Mouse (Mus musculus) MEL (cell line): ENCODE results near the gene Cadm4. TPM values are rescaled to one million over a fixed set of nuclear protein-coding genes. Genes with fewer than 3 reads are reported as not detected.
A peak's percentile ranks its signal among the peaks of the same experiment; 100 is the strongest.

Source experiments
- DNase-seq: peaks from one replicate; pipeline ENCODE4 v3.0.0; 2011; ENCODE audit warnings: low read depth, low spot score
- H3K27ac ChIP-seq: 2 replicates; pipeline ENCODE4 v1.5.1; 2012; ENCODE audit warnings: low read depth, mild to moderate bottlenecking, control low read depth, low read length, moderate library complexity; ENCODE audit not compliant: control insufficient read depth
- H3K27me3 ChIP-seq, 2 experiments: fragments of 150-350 bp in 1 of 2; sonication (generic) in 1 of 2; 2 replicates each; pipeline ENCODE4 v1.6.1; 2012; ENCODE audit warnings: low read length in 2 of 2, mild to moderate bottlenecking in 2 of 2, improper control_type of control experiment in 1 of 2, moderate library complexity in 1 of 2; ENCODE audit not compliant: insufficient read depth in 2 of 2, control insufficient read depth in 1 of 2
- H3K36me3 ChIP-seq, 2 experiments: 2 replicates each; pipeline ENCODE4 v1.6.1; 2012 to 2014; ENCODE audit warnings: low read length in 2 of 2, improper control_type of control experiment in 1 of 2, inconsistent platforms in 1 of 2, mild to moderate bottlenecking in 1 of 2; ENCODE audit not compliant: insufficient read depth in 2 of 2, control insufficient read depth in 1 of 2
- H3K4me1 ChIP-seq, 2 experiments: fragments of 150-350 bp in 1 of 2; sonication (generic) in 1 of 2; 2 replicates each; pipeline ENCODE4 v1.6.1; 2012; ENCODE audit warnings: low read length in 2 of 2, improper control_type of control experiment in 1 of 2, mild to moderate bottlenecking in 1 of 2; ENCODE audit not compliant: insufficient read depth in 2 of 2, control insufficient read depth in 1 of 2
- H3K4me3 ChIP-seq, 2 experiments: fragments of 150-350 bp in 1 of 2; sonication (generic) in 1 of 2; 2 replicates each; pipeline ENCODE4 v1.5.1; 2012; ENCODE audit warnings: low read depth in 2 of 2, low read length in 2 of 2, mild to moderate bottlenecking in 2 of 2, moderate library complexity in 2 of 2, control low read depth in 1 of 2, improper control_type of control experiment in 1 of 2; ENCODE audit not compliant: control insufficient read depth in 1 of 2, insufficient read depth in 1 of 2
- H3K79me2 ChIP-seq: 2 replicates; pipeline ENCODE4 v1.6.1; 2012; ENCODE audit warnings: mild to moderate bottlenecking, low read length, moderate library complexity; ENCODE audit not compliant: control insufficient read depth, poor library complexity, insufficient read depth
- H3K9ac ChIP-seq: 2 replicates; pipeline ENCODE4 v1.6.1; 2012; ENCODE audit warnings: low read depth, mild to moderate bottlenecking, control low read depth, low read length, moderate library complexity; ENCODE audit not compliant: control insufficient read depth, poor library complexity, severe bottlenecking
- H3K9me3 ChIP-seq: fragments of 150-350 bp; sonication (generic); replicated peaks from 2 replicates; pipeline ENCODE4 v1.6.1; 2012; ENCODE audit warnings: mild to moderate bottlenecking, low read length, improper control_type of control experiment, moderate library complexity; ENCODE audit not compliant: insufficient read depth
- CTCF ChIP-seq, 3 experiments: IDR thresholded peaks in 2 of 3; conservative IDR thresholded peaks in 1 of 3; 2 replicates each; pipeline ENCODE4 v1.5.1; 2011 to 2012; ENCODE audit warnings: low read length in 3 of 3, low read depth in 2 of 3, mild to moderate bottlenecking in 2 of 3, improper control_type of control experiment in 1 of 3, inconsistent platforms in 1 of 3, mixed read lengths in 1 of 3, moderate library complexity in 1 of 3; ENCODE audit not compliant: control insufficient read depth in 1 of 3, insufficient read depth in 1 of 3, poor library complexity in 1 of 3, severe bottlenecking in 1 of 3
- E2F4 ChIP-seq: IDR thresholded peaks from 2 replicates; pipeline ENCODE4 v1.6.1; 2011; ENCODE audit warnings: low read depth, low read length, improper control_type of control experiment, borderline replicate concordance
- GATA1 ChIP-seq: IDR thresholded peaks from 2 replicates; pipeline ENCODE4 v1.6.1; 2011; ENCODE audit warnings: low read depth, low read length, improper control_type of control experiment
- RCOR1 ChIP-seq: IDR thresholded peaks from 2 replicates; pipeline ENCODE4 v1.6.1; 2012; ENCODE audit warnings: low read depth, mild to moderate bottlenecking, inconsistent platforms, low read length, improper control_type of control experiment
- UBTF ChIP-seq: IDR thresholded peaks from 2 replicates; pipeline ENCODE4 v1.6.1; 2012; ENCODE audit warnings: low read depth, mild to moderate bottlenecking, inconsistent platforms, low read length, improper control_type of control experiment, moderate library complexity, borderline replicate concordance; ENCODE audit not compliant: insufficient read depth
- USF1 ChIP-seq: IDR thresholded peaks from 2 replicates; pipeline ENCODE4 v1.6.1; 2014; ENCODE audit warnings: low read depth, mild to moderate bottlenecking, inconsistent platforms, low read length, improper control_type of control experiment, moderate library complexity
- ZKSCAN1 ChIP-seq: IDR thresholded peaks from 2 replicates; pipeline ENCODE4 v1.6.1; 2012; ENCODE audit warnings: low read depth, mild to moderate bottlenecking, inconsistent platforms, low read length, improper control_type of control experiment, moderate library complexity
- ZNF384 ChIP-seq: IDR thresholded peaks from 2 replicates; pipeline ENCODE4 v1.6.1; 2012; ENCODE audit warnings: low read depth, mild to moderate bottlenecking, inconsistent platforms, low read length, improper control_type of control experiment
- polyA plus RNA-seq, 2 experiments: library from polyadenylated mRNA; stranded (reverse) in 1 of 2; unstranded in 1 of 2; fragments of >175 nt in 1 of 2; fragments of >200 nt in 1 of 2; gene quantifications; 2 replicates each; pipeline versions ENCODE4 v1.2.1 to v1.2.4; 2012; ENCODE audit warnings: low replicate concordance in 2 of 2, low read depth in 1 of 2; ENCODE audit not compliant: insufficient read length in 2 of 2, insufficient read depth in 1 of 2, missing spikeins in 1 of 2
- total RNA-seq: library from RNA; depleted of rRNA; stranded (reverse); fragments of 300-350 nt; gene quantifications from 2 replicates; pipeline ENCODE4 v1.2.3, GENCODE M21; 2012

Gene Cadm4
- total and polyA plus RNA-seq, 3 experiments, result 0.12 to 0.38 TPM; not detected in 1

DNA sequence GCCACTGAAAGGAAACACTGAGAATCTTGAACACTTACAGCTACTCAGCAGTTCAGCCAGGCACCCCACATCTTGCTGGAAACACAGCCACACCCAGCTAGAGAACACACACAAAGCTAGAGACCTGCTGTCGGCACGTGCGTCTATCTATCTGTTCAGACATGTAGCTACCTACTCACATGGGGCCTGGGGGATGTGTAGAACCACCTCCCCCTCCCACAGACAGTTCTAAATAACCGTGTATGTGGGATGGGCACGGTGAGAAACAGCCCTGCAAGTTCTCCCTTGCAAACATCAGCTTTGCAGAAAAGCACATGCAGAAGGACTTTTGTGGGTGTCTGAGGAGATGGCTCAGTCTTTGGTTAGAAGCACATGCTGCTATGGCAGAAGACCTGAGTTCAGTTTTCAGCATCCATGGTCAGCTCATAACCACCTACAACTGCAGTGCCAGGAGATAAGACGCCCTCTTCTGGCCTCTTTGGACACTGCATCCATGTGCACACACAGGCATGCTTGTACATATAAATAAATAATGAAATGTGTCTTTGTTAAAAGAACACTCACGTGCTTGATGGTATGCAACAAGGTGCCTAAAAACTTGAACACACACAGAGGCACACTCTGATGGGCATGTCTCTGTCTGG, 35.0 kb upstream of the Cadm4 start:
- Histone ChIP-seq H3K9me3 (no peaks in the 10 kb centered on the region), H3K9ac (no peak overlapping the region), H3K27ac (no peak overlapping the region), H3K27me3 (peaks cover 0 to under 1% of the 10 kb centered on the region in 2 experiments; a peak in 2 of 4 replicates), H3K4me3 (no peak overlapping the region), H3K36me3 (no peaks in the 10 kb centered on the region), H3K79me2 (no peaks in the 10 kb centered on the region), H3K4me1 (peaks cover 0 to 5% of the 10 kb centered on the region in 2 experiments; a peak in 1 of 4 replicates)
- TF ChIP-seq CTCF (IDR thresholded peaks at IDR 0.05 in 2 of 3, conservative IDR thresholded peaks at IDR 0.05 in 1 of 3; ENCODE audit: control insufficient read depth in 1 of 3, insufficient read depth in 1 of 3, low read depth in 2 of 3, low read length in 3 of 3, poor library complexity in 1 of 3, severe bottlenecking in 1 of 3) (peak; percentile 34 to 57 (median 37)), ZNF384 (no peak), RCOR1 (no peak), ZKSCAN1 (no peak)
- no peak for DNase-seq

DNA sequence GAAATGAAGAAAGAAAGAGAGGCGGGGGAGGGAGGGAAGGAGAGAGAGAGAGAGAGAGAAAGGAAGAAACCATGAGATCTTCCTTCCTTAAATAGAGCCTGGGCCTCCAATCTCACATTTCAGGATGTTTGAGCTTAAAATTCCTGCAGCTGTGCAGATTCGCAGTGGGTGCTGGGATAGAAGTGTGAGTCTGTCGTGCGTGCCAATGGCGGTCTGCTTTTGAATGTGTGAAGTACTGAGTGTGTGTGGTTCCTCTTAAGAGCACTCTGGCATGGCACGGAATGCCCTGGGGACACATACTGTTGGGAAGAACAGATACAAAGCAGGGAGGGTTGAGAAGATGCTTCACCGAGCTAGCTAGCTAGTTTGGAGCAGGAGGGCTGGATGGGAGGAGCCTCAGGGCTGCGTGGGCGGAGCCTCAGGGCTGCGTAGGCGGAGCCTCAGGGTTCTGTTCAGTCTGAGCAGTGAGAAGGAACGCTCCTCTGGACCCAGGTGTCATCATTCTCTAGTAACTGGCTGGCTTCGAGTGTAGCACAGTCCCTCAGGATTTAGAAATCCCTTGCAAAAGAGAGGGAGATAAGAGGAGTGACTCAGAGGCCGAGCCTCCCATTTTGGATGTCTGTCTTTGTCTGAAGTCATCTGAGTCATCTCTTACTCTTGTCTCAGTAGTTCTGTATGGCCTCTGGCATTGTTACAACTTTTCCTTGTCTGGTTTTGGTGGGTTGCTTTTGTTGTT, 32.9 kb upstream of the Cadm4 start:
- no peaks in the 10 kb centered on the region for H3K79me2 ChIP-seq
- H3K36me3 ChIP-seq, result no peaks in the 10 kb centered on the region
- H3K9ac ChIP-seq, result no peak overlapping the region
- peaks cover 2 to 5% of the 10 kb centered on the region in 2 experiments; a peak in 3 of 4 replicates for H3K27me3 ChIP-seq
- H3K9me3 ChIP-seq, result no peaks in the 10 kb centered on the region
- peaks cover 0 to 5% of the 10 kb centered on the region in 2 experiments; a peak in 1 of 4 replicates for H3K4me1 ChIP-seq
- DNase-seq, result peak; percentile 56
- no peak overlapping the region for H3K4me3 ChIP-seq
- H3K27ac ChIP-seq, result no peak overlapping the region
- TF ChIP-seq E2F4, result no peak
- TF ChIP-seq GATA1, result peak; percentile 38

DNA sequence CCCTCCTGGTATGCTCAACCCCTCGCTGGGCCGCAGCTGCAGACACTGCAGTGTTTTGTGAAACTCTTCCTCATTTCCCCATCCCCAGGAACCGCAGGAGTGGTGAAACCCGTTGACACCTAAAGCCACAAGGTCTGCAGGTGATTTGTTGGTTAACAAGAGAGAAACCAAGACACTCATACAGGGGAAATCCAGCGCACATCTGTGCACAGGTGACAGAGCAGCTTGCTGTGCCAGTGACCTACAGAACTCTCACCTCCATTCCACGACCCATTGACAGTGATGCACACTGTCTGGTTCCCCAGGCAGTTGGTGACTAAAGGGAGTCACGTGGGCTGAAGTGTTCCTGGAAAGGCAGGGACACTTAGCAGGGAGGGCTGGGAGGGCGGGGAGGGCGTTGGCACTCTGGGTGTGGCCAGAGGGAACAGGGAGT, 31.2 kb upstream of the Cadm4 start:
- Histone ChIP-seq H3K79me2 (no peaks in the 10 kb centered on the region), H3K4me1 (peaks cover 0 to 5% of the 10 kb centered on the region in 2 experiments; a peak in 1 of 4 replicates), H3K9me3 (no peaks in the 10 kb centered on the region), H3K27ac (no peak overlapping the region), H3K9ac (no peak overlapping the region), H3K27me3 (peaks cover 4 to 7% of the 10 kb centered on the region in 2 experiments), H3K36me3 (no peaks in the 10 kb centered on the region), H3K4me3 (no peak overlapping the region)
- TF ChIP-seq USF1 (peak; percentile 50), UBTF (no peak)
- no peak for DNase-seq
